In the genomic region with DNA sequence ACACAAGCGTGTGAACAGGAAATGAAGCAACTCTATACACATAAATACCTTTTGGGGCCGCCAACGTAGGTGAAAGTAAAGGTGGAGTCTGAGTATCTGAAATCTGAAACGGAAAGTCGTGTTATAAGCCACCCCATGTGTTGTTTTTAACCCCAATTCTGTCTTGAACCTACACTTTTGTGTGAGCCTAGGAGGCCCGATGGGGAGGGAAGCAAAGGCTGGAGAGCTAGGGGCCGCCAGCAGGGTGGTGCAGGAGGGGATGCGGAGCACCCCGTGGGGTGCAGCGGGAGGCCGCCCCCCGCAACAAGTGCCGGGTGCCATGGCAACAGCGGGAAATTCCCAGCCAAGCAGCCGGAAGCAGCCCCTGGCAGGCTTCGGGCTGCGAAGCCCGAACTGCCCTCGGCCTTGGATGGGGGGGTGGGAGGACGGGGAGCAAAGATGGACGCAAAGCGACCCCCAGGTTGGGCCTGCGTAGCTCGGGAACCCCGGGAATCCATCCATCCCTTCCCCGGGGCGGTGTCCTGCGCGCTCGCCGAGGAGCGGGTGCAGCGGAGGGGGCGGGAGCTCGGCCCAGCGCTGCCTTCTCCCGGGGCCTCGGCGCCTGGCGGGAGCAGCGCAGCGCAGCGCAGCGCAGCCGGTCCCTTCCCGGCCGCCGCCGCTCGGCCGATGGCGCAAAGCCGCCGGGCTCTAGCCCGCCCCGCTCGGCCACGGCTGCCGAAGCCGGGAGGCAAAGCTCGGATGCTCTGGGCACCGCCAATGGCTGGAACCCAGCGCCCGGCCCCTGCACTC, we compare ENCODE assay signal across 8 mouse cellular contexts. TPM values are rescaled to one million over a fixed set of nuclear protein-coding genes. Genes with fewer than 3 reads are reported as not detected.
DNase-seq lines count a peak whose midpoint lies in the region; ATAC-seq lines count a peak whose summit lies in the region.

No protein-coding gene starts in this region.

- peak overlapping the region; percentile 91 for H3K9ac ChIP-seq in hindbrain, embryonic 12.5 days

- peaks cover 17% of the 10 kb centered on the region for H3K4me1 ChIP-seq in hindbrain, embryonic 12.5 days

- peak overlapping the region; percentile 67 for H3K4me2 ChIP-seq in hindbrain, embryonic 12.5 days (replicated peaks)

- 0 out of 2 replicates have a peak, but pooled peaks cover 3% of the 10 kb centered on the region for H3K27me3 ChIP-seq in hindbrain, embryonic 12.5 days

- under 1% methylated on average over 46 of the region's 64 CpGs for WGBS in hindbrain, embryonic 12.5 days

- H3K9me3 ChIP-seq in hindbrain, embryonic 12.5 days (replicated peaks) = no peaks in the 10 kb centered on the region

- H3K4me3 ChIP-seq in hindbrain, embryonic 12.5 days = peak overlapping the region; percentile 82

- peak; percentile 19 for DNase-seq in ES-CJ7 (ENCODE audit: low read depth, low spot score)
- DNase-seq in cerebellum, adult 11-12 months = peak; percentile 71
- DNase-seq in forelimb bud, embryonic 11.5 days (ENCODE audit: low read depth, low spot score) = peak; percentile 69
- peak; percentile 54 to 62 for DNase-seq in layer of hippocampus, postnatal 25 days (ENCODE audit: extremely low spot score in 1 of 2, low spot score in 1 of 2)
- peak; percentile 62 for DNase-seq in lung, postnatal 14 days
- peak; percentile 70 for DNase-seq in ovary, postnatal 36 days (ENCODE audit: low spot score)
- peak; percentile 85 for DNase-seq in thymus, postnatal 14 days

- peak; percentile 88 for ATAC-seq in hindbrain, embryonic 12.5 days (ENCODE audit: low FRiP score)

- H3K27ac ChIP-seq in hindbrain, embryonic 12.5 days = peak overlapping the region; percentile 93

- no peaks in the 10 kb centered on the region for H3K36me3 ChIP-seq in hindbrain, embryonic 12.5 days

RNA-seq across cellular contexts. Expression of a gene that starts 1.0 kb away (rescaled TPM):
- polyA plus RNA-seq in hindbrain, embryonic 12.5 days (2016; fragmentation: Nextera tagmentation; extraction: Ambion mirVana) = 20.4 and 22.5 TPM in 2 replicates
- 10 to 100 TPM; 36.3 to 44.1 TPM for total RNA-seq in layer of hippocampus, postnatal 25 days (2021)

Comparison
In these comparisons a context has a peak if more than half of its experiments do, and no peak if none do; other contexts are left out.
1. Peak in every context shown above with its lines: DNase-seq, ATAC-seq, H3K4me3 ChIP-seq and H3K27ac ChIP-seq.
2. DNase-seq: peak in every context shown above with its lines; median percentile 85 in thymus, postnatal 14 days; 71 in cerebellum, adult 11-12 months; 70 in ovary, postnatal 36 days; 69 in forelimb bud, embryonic 11.5 days; 62 in lung, postnatal 14 days; 58 in layer of hippocampus, postnatal 25 days; 19 in ES-CJ7.